Mouse (Mus musculus) megakaryocyte progenitor cell, adult 5-6 weeks (primary cell): ENCODE measurements around the gene Atp1b3. TPM values are rescaled to one million over a fixed set of nuclear protein-coding genes. Genes with fewer than 3 reads are reported as not detected.
A peak's percentile ranks its signal among the peaks of the same experiment; 100 is the strongest.
"Not testable (repeated sequence)": the region's sequence is repeated elsewhere in the genome, so short reads cannot be mapped to it uniquely, and the experiment has no call there.

ENCODE experiments used
- ATAC-seq: replicated peaks from 2 replicates; pipeline ENCODE4 v1.8.0; 2016; ENCODE audit warnings: mild to moderate bottlenecking, moderate TSS enrichment, inconsistent platforms; ENCODE audit not compliant: poor library complexity
- total RNA-seq, 2 experiments: library from RNA; stranded (forward) in 1 of 2; stranded (reverse) in 1 of 2; fragments of 157-497, 149-512 nt in 1 of 2; fragments of 200-1000 nt in 1 of 2; gene quantifications; 2 replicates each; pipeline versions ENCODE4 v1.2.3 to v1.2.4; 2015 to 2017

Gene Atp1b3
- 206 and 221 TPM in 2 replicates for total RNA-seq (2015)
- total RNA-seq (2017): 106 and 130 TPM in 2 replicates

GRCm38 (mm10) chr9:96364141-96364838, at the start of gene Atp1b3:
Gene Atp1b3 (minus strand): TSS chr9:96364442.
- ATAC-seq: peak; percentile 88

GRCm38 (mm10) chr9:96412821-96413405, 48.7 kb upstream of the Atp1b3 start:
- ATAC-seq: no peak

- ATAC-seq: no peak
These were observed 40.1 kb upstream of the Atp1b3 start for GRCm38 (mm10) chr9:96404312-96404711.

GRCm38 (mm10) chr9:96399916-96400315, 35.7 kb upstream of the Atp1b3 start:
- ATAC-seq: not testable (repeated sequence)

GRCm38 (mm10) chr9:96399425-96399878, 35.2 kb upstream of the Atp1b3 start:
- peak; percentile 90 for ATAC-seq

GRCm38 (mm10) chr9:96398614-96399013, 34.4 kb upstream of the Atp1b3 start:
- no peak for ATAC-seq

- no peak for ATAC-seq
These were observed 33.9 kb upstream of the Atp1b3 start for GRCm38 (mm10) chr9:96398165-96398564.

GRCm38 (mm10) chr9:96394910-96395690, 30.9 kb upstream of the Atp1b3 start:
- ATAC-seq: peak; percentile 7

- no peak for ATAC-seq
These were observed 29.5 kb upstream of the Atp1b3 start for GRCm38 (mm10) chr9:96393731-96394235.

- ATAC-seq: peak; percentile 51
These were observed 28.9 kb upstream of the Atp1b3 start for GRCm38 (mm10) chr9:96393112-96393511.

- peak; percentile 83 for ATAC-seq
These were observed 27.7 kb upstream of the Atp1b3 start for GRCm38 (mm10) chr9:96391921-96392320.

GRCm38 (mm10) chr9:96383714-96384487, 19.7 kb upstream of the Atp1b3 start:
- ATAC-seq: no peak

GRCm38 (mm10) chr9:96382756-96383155, 18.5 kb upstream of the Atp1b3 start:
- ATAC-seq: no peak

GRCm38 (mm10) chr9:96381393-96381792, 17.2 kb upstream of the Atp1b3 start:
- ATAC-seq: peak; percentile 51

GRCm38 (mm10) chr9:96379551-96379950, 15.3 kb upstream of the Atp1b3 start:
- ATAC-seq: no peak

- no peak for ATAC-seq
These were observed 14.5 kb upstream of the Atp1b3 start for GRCm38 (mm10) chr9:96378747-96379146.

GRCm38 (mm10) chr9:96377096-96377495, 12.9 kb upstream of the Atp1b3 start:
- ATAC-seq: no peak

- ATAC-seq: peak; percentile 83
These were observed 11.6 kb upstream of the Atp1b3 start for GRCm38 (mm10) chr9:96375819-96376218.

GRCm38 (mm10) chr9:96371075-96371474, 6.8 kb upstream of the Atp1b3 start:
- ATAC-seq: no peak

GRCm38 (mm10) chr9:96369654-96370384, 5.6 kb upstream of the Atp1b3 start:
- ATAC-seq: peak; percentile 68
